Mouse (Mus musculus): Measurements from ENCODE around the gene D130043K22Rik. TPM values are rescaled to one million over a fixed set of nuclear protein-coding genes. Genes with fewer than 3 reads are reported as not detected.

The D130043K22Rik gene
- polyA plus RNA-seq (2015; fragmentation: Nextera tagmentation; extraction: Ambion mirVana) = 6.9 and 8.2 TPM in 2 replicates

DNA sequence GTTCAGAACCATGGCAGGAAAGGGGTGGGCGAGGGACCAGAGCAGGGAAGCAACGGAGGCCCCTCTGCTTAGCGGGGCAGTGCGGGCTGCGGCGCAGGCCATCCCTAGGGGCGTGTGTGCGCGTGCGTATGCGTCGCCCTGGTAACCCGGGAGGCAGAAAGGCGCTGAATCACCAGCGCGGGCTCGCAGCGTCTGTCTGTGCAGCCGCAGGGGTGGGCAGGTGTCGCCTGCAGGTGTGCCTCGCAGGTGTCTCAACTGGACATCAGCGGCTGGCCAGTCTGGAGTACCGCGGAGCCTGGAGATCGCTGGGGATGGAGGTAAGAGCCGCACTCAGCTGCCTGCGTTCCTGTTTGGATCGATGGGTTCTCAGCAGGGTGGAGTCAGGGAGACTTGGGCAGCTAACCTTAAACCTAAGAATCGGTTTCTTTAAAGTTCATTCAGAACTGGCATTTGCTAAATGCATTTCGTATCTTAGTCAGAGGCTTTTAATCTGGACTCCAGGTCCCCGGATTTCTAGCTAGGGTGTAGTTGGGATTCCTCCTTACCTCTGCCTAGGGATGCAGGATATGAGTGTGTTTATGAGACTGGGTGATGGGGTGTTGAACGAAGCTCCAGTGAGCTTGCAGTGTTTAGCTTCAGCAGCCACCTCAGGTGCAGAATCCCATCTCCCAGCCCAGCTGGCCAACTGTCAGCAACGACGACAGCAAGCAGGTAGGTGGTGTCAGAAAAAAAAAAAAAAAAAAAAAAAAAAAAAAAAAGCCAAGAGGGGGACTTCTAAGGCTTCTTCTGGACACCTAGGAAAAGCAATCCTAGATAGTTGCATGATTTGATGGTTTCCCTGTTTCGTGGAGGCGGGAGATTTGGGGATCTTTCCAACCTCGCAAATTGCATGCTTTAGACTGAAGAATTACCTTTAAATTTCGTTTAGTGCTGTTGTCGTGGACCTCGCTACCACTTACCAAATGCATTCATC lies at the start of gene D130043K22Rik:
TSS of gene D130043K22Rik (plus strand) at position 153 of the 973 bp plus-strand sequence.
- peak within 1 kb of the TSS; percentile 67 for H3K4me2 ChIP-seq
- WGBS = 7% methylated on average over 40 of the region's 40 CpGs

DNA sequence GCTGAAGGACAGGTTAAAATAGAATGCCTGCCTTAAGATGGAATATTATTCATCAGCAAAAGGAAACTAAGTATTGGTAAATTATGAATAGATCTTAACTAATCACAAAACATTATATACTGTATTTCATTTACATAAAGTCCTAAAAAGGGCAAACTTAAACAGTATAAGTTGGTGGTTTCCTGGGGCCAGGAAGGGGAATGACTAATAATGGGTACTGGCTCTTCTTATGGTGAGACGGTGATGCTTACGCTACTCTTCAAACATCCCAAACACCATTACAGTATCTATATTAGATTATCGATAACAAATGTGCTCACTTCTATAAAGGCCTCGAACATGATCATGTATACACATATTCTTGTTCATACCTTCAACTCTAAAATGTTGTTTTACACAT lies 46.2 kb upstream of the D130043K22Rik start:
- no peak for ATAC-seq (ENCODE audit: low FRiP score, low read depth)
- 98% methylated on average over 4 of the region's 4 CpGs for WGBS

More for the DNA sequence above, at the start of gene D130043K22Rik:
- Histone ChIP-seq H3K4me1 (replicated peaks) (peaks cover 18% of the 10 kb centered on the region), H3K9ac (peak within 1 kb of the TSS; percentile 39), H3K27ac (replicated peaks) (peak within 1 kb of the TSS; percentile 34; the same call in 1 of the 2 replicates), H3K27me3 (no peaks in the 10 kb centered on the region), H3K4me3 (peak within 1 kb of the TSS; percentile 51), H3K9me3 (no peaks in the 10 kb centered on the region), H3K36me3 (peaks cover 7% of the 10 kb centered on the region; the same call in 1 of the 2 replicates)
- ATAC-seq (ENCODE audit: low FRiP score, low read depth) = peak; percentile 95

DNA sequence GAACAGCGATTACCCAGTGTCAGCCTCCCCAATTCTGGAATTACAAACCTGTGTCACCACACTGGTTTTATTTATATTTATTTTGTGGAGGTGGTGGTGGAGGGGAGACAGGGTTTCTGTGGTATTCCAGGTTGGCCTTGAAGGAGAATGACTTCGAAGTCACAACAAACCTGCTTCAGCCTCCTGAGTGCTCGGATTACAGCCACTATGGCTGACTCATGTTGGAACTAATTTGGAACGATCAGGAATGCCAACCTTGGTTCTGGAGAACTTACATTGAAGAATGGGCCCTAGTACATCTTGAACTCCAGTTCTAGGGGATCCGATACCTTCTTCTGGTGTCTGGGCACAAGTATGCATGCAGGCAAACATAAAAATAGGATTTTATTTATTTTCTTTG lies 45.6 kb upstream of the D130043K22Rik start:
- 77% methylated on average over 5 of the region's 5 CpGs for WGBS
- Histone ChIP-seq H3K27me3 (no peaks in the 10 kb centered on the region), H3K4me3 (peak overlapping the region; percentile 96), H3K9ac (no peak overlapping the region), H3K27ac (replicated peaks) (peak overlapping the region; percentile 97), H3K4me1 (replicated peaks) (peaks cover 26% of the 10 kb centered on the region), H3K4me2 (peak overlapping the region; percentile 85), H3K36me3 (no peaks in the 10 kb centered on the region), H3K9me3 (no peaks in the 10 kb centered on the region)
- ATAC-seq (ENCODE audit: low FRiP score, low read depth) = no peak

More for the DNA sequence above, 46.2 kb upstream of the D130043K22Rik start:
- Histone ChIP-seq H3K27ac (replicated peaks) (no peak overlapping the region), H3K4me3 (no peak overlapping the region), H3K27me3 (no peaks in the 10 kb centered on the region), H3K4me2 (no peak overlapping the region), H3K9me3 (no peaks in the 10 kb centered on the region), H3K36me3 (no peaks in the 10 kb centered on the region), H3K9ac (no peak overlapping the region), H3K4me1 (replicated peaks) (peaks cover 21% of the 10 kb centered on the region)

DNA sequence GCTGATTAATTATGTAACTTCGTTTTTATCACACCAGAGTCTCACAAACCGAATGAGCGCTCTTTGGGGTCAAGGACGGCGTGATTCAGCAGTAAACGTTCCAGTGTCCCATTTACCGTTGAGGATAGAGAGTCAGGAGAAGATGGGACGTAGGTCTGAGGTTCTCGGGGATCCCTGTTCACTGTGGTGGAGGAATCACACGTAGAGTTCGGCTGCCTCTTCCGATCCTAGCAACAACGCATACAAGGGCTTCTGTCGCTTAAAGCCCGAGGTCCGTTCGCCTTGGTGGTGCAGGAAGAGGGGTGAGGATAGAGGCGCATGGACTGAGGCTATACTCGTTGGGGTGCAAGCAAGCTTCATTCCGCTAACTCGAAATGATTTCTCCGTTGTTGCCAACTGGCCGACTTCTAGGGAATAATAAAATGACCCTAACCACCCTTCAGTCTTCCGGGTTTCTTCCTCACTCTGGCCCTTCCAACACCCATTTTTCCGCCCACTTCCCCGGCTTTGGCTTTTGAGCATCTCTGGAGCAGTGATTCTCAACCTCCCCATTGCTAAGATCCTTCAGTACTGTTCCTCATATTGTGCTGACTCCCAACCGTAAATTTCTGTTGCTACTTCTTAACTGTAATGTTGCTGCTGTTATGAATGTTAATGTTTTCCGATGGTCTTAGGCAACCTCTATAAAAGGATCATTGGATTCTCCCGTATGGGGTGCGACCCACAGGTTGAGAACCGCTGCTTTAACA lies 44.8 kb upstream of the D130043K22Rik start:
- H3K4me1 ChIP-seq (replicated peaks) = peaks cover 30% of the 10 kb centered on the region
- peak overlapping the region; percentile 85 for H3K4me2 ChIP-seq
- H3K36me3 ChIP-seq = no peaks in the 10 kb centered on the region
- H3K9me3 ChIP-seq = no peaks in the 10 kb centered on the region
- H3K27me3 ChIP-seq = no peaks in the 10 kb centered on the region
- WGBS = under 1% methylated on average over 31 of the region's 31 CpGs
- ATAC-seq (ENCODE audit: low FRiP score, low read depth) = peak; percentile 69
- H3K27ac ChIP-seq (replicated peaks) = peak overlapping the region; percentile 97
- H3K9ac ChIP-seq = peak overlapping the region; percentile 46
- peak overlapping the region; percentile 96 for H3K4me3 ChIP-seq

DNA sequence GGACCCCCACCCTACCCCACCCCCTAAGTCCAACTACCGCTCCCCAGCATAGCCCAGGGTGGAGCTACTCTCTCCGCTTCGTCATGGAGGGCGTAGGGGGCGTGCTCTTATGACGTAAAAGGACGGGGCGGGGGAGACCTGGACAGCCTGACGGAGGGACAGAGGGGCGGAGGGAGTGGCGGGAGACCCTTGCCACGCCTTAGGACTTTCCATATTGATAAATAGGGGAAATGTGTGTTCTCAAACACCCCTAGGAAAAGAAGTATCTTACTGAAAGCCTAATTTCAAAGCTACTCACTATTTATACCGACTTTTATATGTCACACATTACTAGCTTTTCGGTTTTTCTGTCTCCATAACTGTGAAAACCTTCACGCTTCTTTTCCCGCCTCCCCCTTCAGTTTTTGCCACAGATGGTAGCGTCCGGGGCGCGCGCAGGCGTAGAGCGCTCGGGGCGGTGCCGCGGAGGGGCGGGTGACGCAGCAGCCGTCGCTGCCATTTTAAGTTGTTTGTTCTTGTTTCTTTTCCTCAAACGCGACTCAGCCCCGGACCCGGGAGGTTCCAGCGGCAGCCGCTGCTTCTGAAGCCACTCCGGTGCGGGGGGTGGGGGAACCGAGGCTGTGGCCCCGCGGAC lies 44.1 kb upstream of the D130043K22Rik start:
- Histone ChIP-seq H3K9me3 (no peaks in the 10 kb centered on the region), H3K4me3 (peak overlapping the region; percentile 96), H3K27ac (replicated peaks) (peak overlapping the region; percentile 97), H3K27me3 (no peaks in the 10 kb centered on the region), H3K36me3 (0 out of 2 replicates have a peak, but pooled peaks cover 3% of the 10 kb centered on the region), H3K4me1 (replicated peaks) (peaks cover 33% of the 10 kb centered on the region), H3K4me2 (peak overlapping the region; percentile 85), H3K9ac (peak overlapping the region; percentile 89)
- ATAC-seq (ENCODE audit: low FRiP score, low read depth) = peak; percentile 97
- under 1% methylated on average over 42 of the region's 42 CpGs for WGBS

DNA sequence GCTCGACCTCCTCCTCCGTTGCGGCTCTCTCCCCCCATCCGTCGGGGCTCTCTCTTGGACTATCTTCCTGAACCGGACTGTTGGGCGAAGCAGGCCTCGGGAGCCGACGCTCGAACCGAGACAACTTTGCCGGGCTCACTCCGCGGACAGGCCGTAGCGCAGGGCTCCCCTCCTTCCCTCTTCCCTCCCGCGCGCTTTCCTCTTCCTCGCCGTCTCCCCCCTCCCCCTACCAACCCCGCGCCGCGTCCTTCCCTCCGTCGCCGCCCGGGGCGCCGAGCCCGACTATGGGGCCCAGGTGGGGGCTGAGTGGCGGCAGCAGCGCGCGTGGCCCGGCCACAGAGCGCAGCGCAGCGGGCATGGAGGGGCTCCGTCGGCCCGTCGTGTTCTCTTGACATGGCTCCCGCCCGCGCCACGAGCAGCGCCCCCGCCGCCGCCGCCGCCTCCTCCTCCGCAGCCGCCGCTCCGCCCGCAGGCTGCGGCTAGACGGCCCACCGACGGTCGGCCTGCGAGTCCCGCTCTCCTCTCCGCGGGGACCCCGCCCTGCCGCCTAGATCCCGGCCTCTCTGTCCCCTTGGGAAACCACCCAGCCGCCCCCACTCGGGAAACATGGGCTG lies 43.5 kb upstream of the D130043K22Rik start, which contains the start of gene BC005537:
TSS of gene BC005537 (plus strand) at position 350 of the 614 bp plus-strand sequence.
- Histone ChIP-seq H3K36me3 (peaks cover 6% of the 10 kb centered on the region; the same call in 1 of the 2 replicates), H3K9ac (peak within 1 kb of the TSS; percentile 89), H3K27me3 (no peaks in the 10 kb centered on the region), H3K27ac (replicated peaks) (peak within 1 kb of the TSS; percentile 97), H3K9me3 (no peaks in the 10 kb centered on the region), H3K4me1 (replicated peaks) (peaks cover 33% of the 10 kb centered on the region), H3K4me3 (peak within 1 kb of the TSS; percentile 96), H3K4me2 (peak within 1 kb of the TSS; percentile 85)
- under 1% methylated on average over 73 of the region's 74 CpGs for whole genome bisulfite sequencing
- peak; percentile 65 for ATAC-seq (ENCODE audit: low FRiP score, low read depth)

DNA sequence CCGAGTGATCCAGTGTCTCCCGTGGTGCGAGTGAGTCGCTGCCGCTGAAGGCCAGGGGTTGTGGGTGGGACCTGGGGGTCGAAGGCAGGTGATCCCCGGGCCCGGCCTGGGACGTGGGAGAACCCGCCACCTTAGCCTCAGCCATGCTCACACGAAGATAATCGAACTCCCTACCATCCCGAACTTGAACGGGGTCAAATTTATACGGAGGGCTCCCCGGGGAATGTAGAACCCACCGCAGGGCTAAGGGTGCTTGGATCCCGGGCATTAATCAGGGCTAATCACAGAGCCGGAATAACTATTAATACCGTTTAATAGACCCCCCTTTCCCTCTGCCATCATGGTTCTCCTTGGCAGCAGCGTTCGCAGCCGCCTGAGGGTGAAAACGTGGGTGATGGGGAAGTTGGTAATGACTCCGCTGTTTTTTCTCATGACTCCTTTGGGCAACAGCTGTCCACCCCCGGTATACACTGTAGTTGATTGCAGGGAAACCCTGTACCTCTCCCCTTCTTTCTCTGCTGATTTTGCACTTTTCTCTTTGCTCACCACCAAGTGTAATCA lies 42.7 kb upstream of the D130043K22Rik start:
- under 1% methylated on average over 26 of the region's 26 CpGs for WGBS
- Histone ChIP-seq H3K36me3 (peaks cover 11% of the 10 kb centered on the region), H3K9me3 (no peaks in the 10 kb centered on the region), H3K27me3 (no peaks in the 10 kb centered on the region), H3K9ac (peak overlapping the region; percentile 89), H3K4me2 (peak overlapping the region; percentile 85), H3K4me1 (replicated peaks) (peaks cover 33% of the 10 kb centered on the region), H3K27ac (replicated peaks) (peak overlapping the region; percentile 97), H3K4me3 (peak overlapping the region; percentile 96)
- ATAC-seq (ENCODE audit: low FRiP score, low read depth) = no peak

DNA sequence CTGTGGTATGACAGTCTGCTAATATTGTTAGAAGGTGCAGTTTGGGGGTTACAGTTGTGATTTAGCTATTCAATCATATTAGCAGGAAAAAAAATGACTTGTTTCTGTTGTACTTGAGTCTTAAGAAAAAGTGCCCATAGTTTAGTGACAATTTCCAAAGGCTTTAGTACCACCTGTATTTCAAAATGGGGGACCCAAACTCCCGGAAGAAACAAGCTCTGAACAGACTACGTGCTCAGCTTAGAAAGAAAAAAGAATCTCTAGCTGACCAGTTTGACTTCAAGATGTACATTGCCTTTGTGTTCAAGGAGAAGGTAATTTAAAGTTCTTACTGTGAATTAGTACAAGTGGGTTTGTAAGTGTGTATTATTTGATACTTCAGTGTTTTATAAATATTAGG lies 41.7 kb upstream of the D130043K22Rik start:
- Histone ChIP-seq H3K9me3 (no peaks in the 10 kb centered on the region), H3K36me3 (peaks cover 20% of the 10 kb centered on the region), H3K27me3 (no peaks in the 10 kb centered on the region), H3K9ac (0 out of 2 replicates have a peak overlapping the region, but pooled peaks have one; percentile 25), H3K4me1 (replicated peaks) (peaks cover 33% of the 10 kb centered on the region), H3K4me2 (peak overlapping the region; percentile 85), H3K4me3 (peak overlapping the region; percentile 96), H3K27ac (replicated peaks) (no peak overlapping the region)
- no peak for ATAC-seq (ENCODE audit: low FRiP score, low read depth)
- WGBS = 20% methylated on average over 2 of the region's 2 CpGs

DNA sequence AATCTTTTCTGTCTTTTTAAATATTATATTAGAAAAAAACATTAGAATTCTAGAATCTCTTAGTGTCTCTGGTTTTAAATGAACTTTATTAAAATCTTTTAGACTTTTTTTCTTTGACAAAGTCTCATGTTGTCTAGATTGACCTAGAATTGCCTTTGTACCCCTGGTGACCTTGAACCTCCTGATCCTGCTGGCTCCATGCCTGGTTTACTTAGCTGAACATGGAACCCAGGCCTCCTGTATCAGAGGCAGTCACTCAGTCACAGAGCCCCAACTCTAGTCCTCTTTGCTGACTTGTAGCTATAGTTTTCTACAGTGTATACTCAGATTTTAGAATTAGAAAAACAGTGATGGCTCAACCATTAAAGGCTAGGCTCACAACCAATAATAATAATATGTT lies 38.9 kb upstream of the D130043K22Rik start:
- H3K36me3 ChIP-seq = peaks cover 40% of the 10 kb centered on the region
- H3K9ac ChIP-seq = no peak overlapping the region
- no peak overlapping the region for H3K27ac ChIP-seq (replicated peaks)
- no peak overlapping the region for H3K4me3 ChIP-seq
- no peaks in the 10 kb centered on the region for H3K9me3 ChIP-seq
- H3K4me1 ChIP-seq (replicated peaks) = peaks cover 26% of the 10 kb centered on the region
- H3K4me2 ChIP-seq = no peak overlapping the region
- H3K27me3 ChIP-seq = no peaks in the 10 kb centered on the region
- no peak for ATAC-seq (ENCODE audit: low FRiP score, low read depth)

DNA sequence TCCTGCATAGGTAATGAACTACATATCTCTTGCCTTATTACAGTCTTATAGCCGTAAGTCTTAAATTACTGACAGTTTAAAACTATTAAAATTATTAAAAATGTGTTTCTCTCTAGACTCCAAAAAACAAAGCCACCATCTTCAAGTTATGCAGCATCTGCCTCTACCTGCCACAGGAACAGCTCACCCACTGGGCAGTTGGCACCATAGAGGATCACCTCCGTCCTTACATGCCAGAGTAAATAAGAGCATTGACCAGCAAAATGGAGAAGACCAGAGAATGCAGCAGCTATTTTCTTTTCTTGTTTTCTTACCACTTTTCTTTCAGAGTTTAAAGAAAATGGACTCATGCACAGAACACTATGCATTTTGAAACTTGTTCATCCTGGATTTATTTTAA lies 32.4 kb upstream of the D130043K22Rik start:
- no peak for ATAC-seq (ENCODE audit: low FRiP score, low read depth)
- peaks cover 61% of the 10 kb centered on the region for H3K36me3 ChIP-seq
- H3K27ac ChIP-seq (replicated peaks) = no peak overlapping the region
- 94% methylated on average over 2 of the region's 2 CpGs for WGBS
- H3K9me3 ChIP-seq = no peaks in the 10 kb centered on the region
- no peak overlapping the region for H3K9ac ChIP-seq
- no peak overlapping the region for H3K4me2 ChIP-seq
- no peak overlapping the region for H3K4me3 ChIP-seq
- H3K27me3 ChIP-seq = no peaks in the 10 kb centered on the region
- no peaks in the 10 kb centered on the region for H3K4me1 ChIP-seq (replicated peaks)

DNA sequence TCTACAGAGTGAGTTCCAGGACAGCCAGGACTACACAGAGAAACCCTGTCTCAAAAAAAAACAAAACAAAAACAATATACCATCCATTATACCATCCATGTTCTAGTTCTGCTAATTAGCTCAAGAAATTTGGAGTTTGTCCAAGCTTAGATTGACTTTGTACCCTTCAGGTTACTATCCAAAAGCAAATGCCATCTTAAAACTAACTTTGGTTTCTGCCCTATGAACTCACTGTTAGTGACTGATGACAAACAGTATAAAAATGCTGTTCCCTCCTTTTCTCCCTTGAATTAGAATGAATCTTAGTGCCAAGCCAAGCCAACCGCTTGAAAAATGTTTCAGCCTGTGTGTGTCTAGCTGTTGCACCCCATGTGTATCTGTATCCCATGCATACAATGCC lies 30.3 kb upstream of the D130043K22Rik start:
- H3K36me3 ChIP-seq = peaks cover 48% of the 10 kb centered on the region
- H3K4me3 ChIP-seq = no peak overlapping the region
- H3K4me1 ChIP-seq (replicated peaks) = no peaks in the 10 kb centered on the region
- no peak overlapping the region for H3K27ac ChIP-seq (replicated peaks)
- H3K9me3 ChIP-seq = no peaks in the 10 kb centered on the region
- ATAC-seq (ENCODE audit: low FRiP score, low read depth) = no peak
- no peak overlapping the region for H3K9ac ChIP-seq
- no peaks in the 10 kb centered on the region for H3K27me3 ChIP-seq
- 75% methylated on average over 1 of the region's 1 CpGs for WGBS
- no peak overlapping the region for H3K4me2 ChIP-seq

All from hindbrain, embryonic 15.5 days (tissue).